Mouse (Mus musculus) NIH3T3 (cell line): ENCODE measurements around the gene H2-M10.2.

Experiments used
- DNase-seq: peaks from one replicate; pipeline ENCODE4 v3.0.0-alpha.2; 2012; ENCODE audit warnings: low read depth

The H2-M10.2 gene

GRCm38 (mm10) chr17:36286390-36286789, at the start of gene H2-M10.2:
Gene H2-M10.2 (minus strand): TSS chr17:36286490.
- no peak for DNase-seq

- no peak for DNase-seq
Observed at GRCm38 (mm10) chr17:36326055-36326454, 39.8 kb upstream of the H2-M10.2 start, which contains the start of gene H2-M10.1. Gene H2-M10.1 (minus strand): TSS chr17:36326155.

GRCm38 (mm10) chr17:36315689-36316253, 29.5 kb upstream of the H2-M10.2 start:
- no peak for DNase-seq

GRCm38 (mm10) chr17:36315041-36315688, 28.9 kb upstream of the H2-M10.2 start:
- peak; percentile 47 for DNase-seq

GRCm38 (mm10) chr17:36314511-36314910, 28.2 kb upstream of the H2-M10.2 start:
- peak; percentile 52 for DNase-seq

- DNase-seq: no peak
Observed at GRCm38 (mm10) chr17:36309293-36309692, 23.0 kb upstream of the H2-M10.2 start.

- peak; percentile 86 for DNase-seq
Observed at GRCm38 (mm10) chr17:36308855-36309254, 22.6 kb upstream of the H2-M10.2 start.

GRCm38 (mm10) chr17:36281521-36282245, 4.6 kb downstream of the H2-M10.2 start:
- no peak for DNase-seq

- DNase-seq: no peak
Observed at GRCm38 (mm10) chr17:36274776-36275175, 11.5 kb downstream of the H2-M10.2 start.

GRCm38 (mm10) chr17:36273796-36274195, 12.5 kb downstream of the H2-M10.2 start:
- DNase-seq: no peak

- no peak for DNase-seq
Observed at GRCm38 (mm10) chr17:36272643-36273366, 13.5 kb downstream of the H2-M10.2 start.

GRCm38 (mm10) chr17:36271586-36272256, 14.6 kb downstream of the H2-M10.2 start, which contains the start of gene Trim39:
Gene Trim39 (minus strand): TSS chr17:36272247.
- DNase-seq: peak; percentile 88

- peak; percentile 92 for DNase-seq
Observed at GRCm38 (mm10) chr17:36270956-36271585, 15.2 kb downstream of the H2-M10.2 start.

GRCm38 (mm10) chr17:36265834-36266233, 20.5 kb downstream of the H2-M10.2 start:
- DNase-seq: no peak

GRCm38 (mm10) chr17:36264273-36264925, 21.9 kb downstream of the H2-M10.2 start:
- peak; percentile 38 for DNase-seq

- DNase-seq: no peak
Observed at GRCm38 (mm10) chr17:36261511-36262166, 24.7 kb downstream of the H2-M10.2 start.

GRCm38 (mm10) chr17:36257969-36258368, 28.3 kb downstream of the H2-M10.2 start, which contains the start of gene Rpp21:
Gene Rpp21 (minus strand): TSS chr17:36258069.
- DNase-seq: no peak

GRCm38 (mm10) chr17:36257241-36257947, 28.9 kb downstream of the H2-M10.2 start:
- peak; percentile 82 for DNase-seq

- no peak for DNase-seq
Observed at GRCm38 (mm10) chr17:36253087-36253600, 33.1 kb downstream of the H2-M10.2 start.
